Mouse (Mus musculus): ENCODE results near the gene Acsm3.

GRCm38 (mm10) chr7:119744321-119744720, 16.4 kb upstream of the Acsm3 start:
- TF ChIP-seq CTCF (IDR thresholded peaks at IDR 0.05; ENCODE audit: control insufficient read depth, insufficient read depth, insufficient read length) (no peak), FOSL1 (IDR thresholded peaks at IDR 0.05; ENCODE audit: insufficient read depth, low read length, poor library complexity, severe bottlenecking) (no peak), USF1 (IDR thresholded peaks at IDR 0.05; ENCODE audit: low read depth) (no peak)
